Mouse (Mus musculus) ES-E14 (cell line): Measurements from ENCODE around the gene Midn. TPM values are rescaled to one million over a fixed set of nuclear protein-coding genes. Genes with fewer than 3 reads are reported as not detected.

ENCODE experiments used
- DNase-seq: peaks from one replicate; pipeline ENCODE4 v3.0.0-alpha.2; 2013; ENCODE audit warnings: low read depth, low spot score
- H3K27ac ChIP-seq: 2 replicates; pipeline ENCODE4 v1.5.1; 2012; ENCODE audit warnings: low read depth, mild to moderate bottlenecking, low read length, moderate library complexity, mixed read lengths; ENCODE audit not compliant: poor library complexity, insufficient read depth, severe bottlenecking
- H3K36me3 ChIP-seq: 2 replicates; pipeline ENCODE4 v1.6.1; 2012; ENCODE audit warnings: mild to moderate bottlenecking, low read length, moderate library complexity, mixed read lengths; ENCODE audit not compliant: control insufficient read depth, poor library complexity, insufficient read depth, severe bottlenecking
- H3K4me1 ChIP-seq, 2 experiments: fragments of 150-350 bp in 1 of 2; sonication (generic) in 1 of 2; 2 replicates each; pipeline ENCODE4 v1.6.1; 2012; ENCODE audit warnings: low read length in 2 of 2, mild to moderate bottlenecking in 1 of 2, mixed read lengths in 1 of 2; ENCODE audit not compliant: control insufficient read depth in 2 of 2, insufficient read depth in 2 of 2, poor library complexity in 1 of 2
- H3K4me3 ChIP-seq, 2 experiments: fragments of 150-350 bp in 1 of 2; sonication (generic) in 1 of 2; 2 replicates each; pipeline ENCODE4 v1.5.1; 2012; ENCODE audit warnings: low read length in 2 of 2, low read depth in 1 of 2, mild to moderate bottlenecking in 1 of 2, mixed read lengths in 1 of 2; ENCODE audit not compliant: insufficient read depth in 1 of 2, poor library complexity in 1 of 2, severe bottlenecking in 1 of 2
- H3K9ac ChIP-seq: 2 replicates; pipeline ENCODE4 v1.6.1; 2012; ENCODE audit warnings: low read depth, mild to moderate bottlenecking, low read length, mixed read lengths; ENCODE audit not compliant: poor library complexity, insufficient read depth, severe bottlenecking
- H3K9me3 ChIP-seq: fragments of 150-350 bp; sonication (generic); 2 replicates; pipeline ENCODE4 v1.6.1; 2012; ENCODE audit warnings: low read depth, mild to moderate bottlenecking, low read length; ENCODE audit not compliant: control insufficient read depth, insufficient read depth
- CHD2 ChIP-seq: IDR thresholded peaks from 2 replicates; pipeline ENCODE4 v1.6.1; 2014; ENCODE audit warnings: mild to moderate bottlenecking, low read depth, low read length, inconsistent platforms
- HCFC1 ChIP-seq: IDR thresholded peaks from 2 replicates; pipeline ENCODE4 v1.6.1; 2012; ENCODE audit warnings: low read length, inconsistent platforms, borderline replicate concordance; ENCODE audit not compliant: insufficient read depth
- MAFK ChIP-seq: IDR thresholded peaks from 2 replicates; pipeline ENCODE4 v1.6.1; 2014; ENCODE audit warnings: mild to moderate bottlenecking, low read depth, low read length, inconsistent platforms; ENCODE audit not compliant: insufficient read depth
- ZC3H11A ChIP-seq: IDR thresholded peaks from 2 replicates; pipeline ENCODE4 v1.6.1; 2012; ENCODE audit warnings: low read depth, mild to moderate bottlenecking, inconsistent platforms, low read length, borderline replicate concordance
- ZNF384 ChIP-seq: IDR thresholded peaks from 2 replicates; pipeline ENCODE4 v1.6.1; 2012; ENCODE audit warnings: low read depth, low read length, inconsistent platforms
- in situ Hi-C, 2 experiments: fragments of 600-800 bp; cut with MboI; formaldehyde crosslinking; loops; one replicate each; pipeline ENCODE4 v1.15.1; 2025; ENCODE audit warnings: low sequenced_read_pairs in 2 of 2, inconsistent platforms in 1 of 2; ENCODE audit not compliant: unreplicated experiment in 2 of 2
- total RNA-seq: library from RNA; depleted of rRNA; stranded (reverse); fragments of 300-350 nt; gene quantifications from 2 replicates; pipeline ENCODE4 v1.2.3, GENCODE M21; 2012

Midn gene
- total RNA-seq, 1 experiment, result 38.3 TPM

GRCm38 (mm10) chr10:80103032-80103431 is 45.0 kb upstream of the Midn start:
- Histone ChIP-seq H3K9ac (no peak overlapping the region), H3K4me3 (no peak overlapping the region), H3K27ac (no peak overlapping the region), H3K4me1 (peaks cover 3 to 25% of the 10 kb centered on the region in 2 experiments), H3K9me3 (no peaks in the 10 kb centered on the region), H3K36me3 (no peaks in the 10 kb centered on the region)
- no peak for DNase-seq
- in situ Hi-C loops, result loop anchor here in 1 of 2 experiments (25.0 kb wide), 1 partner anchor 116 kb away; the partner anchor contains the start of genes Abca7, Cnn2 and Tmem259
- TF ChIP-seq CHD2, result no peak
- TF ChIP-seq MAFK, result no peak
- no peak for TF ChIP-seq ZNF384
- no peak for TF ChIP-seq ZC3H11A
- TF ChIP-seq HCFC1, result no peak

GRCm38 (mm10) chr10:80104181-80104580 is 43.9 kb upstream of the Midn start:
- in situ Hi-C loops, result loop anchor here in 1 of 2 experiments (25.0 kb wide), 1 partner anchor 117 kb away; the partner anchor contains the start of genes Abca7, Cnn2 and Tmem259
- no peak for DNase-seq
- Histone ChIP-seq H3K36me3 (no peaks in the 10 kb centered on the region), H3K27ac (no peak overlapping the region), H3K9me3 (no peaks in the 10 kb centered on the region), H3K9ac (no peak overlapping the region), H3K4me3 (no peak overlapping the region), H3K4me1 (peaks cover 0 to 21% of the 10 kb centered on the region in 2 experiments; a peak in 2 of 4 replicates)
- TF ChIP-seq MAFK (no peak), HCFC1 (no peak), ZNF384 (no peak), ZC3H11A (no peak), CHD2 (no peak)

- in situ Hi-C loops, result loop anchor here in 1 of 2 experiments (25.0 kb wide), 1 partner anchor 118 kb away; the partner anchor contains the start of genes Abca7, Cnn2 and Tmem259
- Histone ChIP-seq H3K9me3 (no peaks in the 10 kb centered on the region), H3K9ac (peak within 1 kb of the TSS; percentile 30; the same call in 1 of the 2 replicates), H3K27ac (no peak within 1 kb of the TSS), H3K4me3 (peak within 1 kb of the TSS; percentile 23 to 38; a peak in 1 of 4 replicates), H3K36me3 (no peaks in the 10 kb centered on the region), H3K4me1 (peaks cover 0 to 22% of the 10 kb centered on the region in 2 experiments; a peak in 2 of 4 replicates)
- no peak for DNase-seq
- TF ChIP-seq HCFC1, result no peak
- TF ChIP-seq ZNF384, result no peak
- no peak for TF ChIP-seq MAFK
- TF ChIP-seq ZC3H11A, result no peak
- TF ChIP-seq CHD2, result no peak
Measured at GRCm38 (mm10) chr10:80105460-80105859, 42.6 kb upstream of the Midn start, which contains the start of gene Sbno2. Gene Sbno2, minus strand, starts transcription at chr10:80105571.

GRCm38 (mm10) chr10:80105926-80106325 is 42.1 kb upstream of the Midn start:
- no peak for TF ChIP-seq HCFC1
- TF ChIP-seq ZC3H11A, result no peak
- TF ChIP-seq MAFK, result no peak
- no peak for TF ChIP-seq ZNF384
- TF ChIP-seq CHD2, result no peak
- DNase-seq, result no peak
- in situ Hi-C loops, result loop anchor here in 1 of 2 experiments (25.0 kb wide), 1 partner anchor 119 kb away; the partner anchor contains the start of genes Abca7, Cnn2 and Tmem259
- Histone ChIP-seq H3K4me3 (no peak overlapping the region), H3K4me1 (peaks cover 0 to 20% of the 10 kb centered on the region in 2 experiments; a peak in 2 of 4 replicates), H3K27ac (no peak overlapping the region), H3K36me3 (no peaks in the 10 kb centered on the region), H3K9me3 (no peaks in the 10 kb centered on the region), H3K9ac (0 out of 2 replicates have a peak overlapping the region, but pooled peaks have one; percentile 30)

GRCm38 (mm10) chr10:80107678-80108077 is 40.4 kb upstream of the Midn start:
- in situ Hi-C loops, result loop anchor here in 1 of 2 experiments (25.0 kb wide), 1 partner anchor 120 kb away; the partner anchor contains the start of genes Abca7, Cnn2 and Tmem259
- no peak for TF ChIP-seq HCFC1
- TF ChIP-seq ZNF384, result no peak
- TF ChIP-seq ZC3H11A, result no peak
- no peak for TF ChIP-seq CHD2
- no peak for TF ChIP-seq MAFK
- no peaks in the 10 kb centered on the region for H3K9me3 ChIP-seq
- no peak overlapping the region for H3K27ac ChIP-seq
- H3K36me3 ChIP-seq, result no peaks in the 10 kb centered on the region
- no peak overlapping the region for H3K4me3 ChIP-seq
- peaks cover 0 to 12% of the 10 kb centered on the region in 2 experiments; a peak in 2 of 4 replicates for H3K4me1 ChIP-seq
- H3K9ac ChIP-seq, result no peak overlapping the region
- DNase-seq, result no peak
